Mouse (Mus musculus): ENCODE measurements around the gene Rftn1. TPM values are rescaled to one million over a fixed set of nuclear protein-coding genes. Genes with fewer than 3 reads are reported as not detected.

Gene Rftn1
- total RNA-seq, 2 experiments from 2014 or later = 11.4 to 16.9 TPM

GRCm38 (mm10) chr17:50184217-50185038 lies 6.0 kb downstream of the Rftn1 start:
- no peak overlapping the region for H3K4me3 ChIP-seq
- DNase-seq = peak; percentile 53
- intact Hi-C loops (cut with DNase I) = loop anchor here (5.0 kb wide), 3 partner anchors 37 to 117 kb away; no protein-coding TSS in a partner anchor
- H3K27ac ChIP-seq = no peak overlapping the region
- TF ChIP-seq CTCF (IDR thresholded peaks at IDR 0.05) = no peak

GRCm38 (mm10) chr17:50183300-50183699 lies 7.2 kb downstream of the Rftn1 start:
- no peak for TF ChIP-seq CTCF (IDR thresholded peaks at IDR 0.05)
- Histone ChIP-seq H3K4me3 (no peak overlapping the region), H3K27ac (no peak overlapping the region)
- intact Hi-C loops (cut with DNase I) = no loop called here
- no peak for DNase-seq

- DNase-seq = peak; percentile 64
Measured at GRCm38 (mm10) chr17:50182542-50182951, 7.9 kb downstream of the Rftn1 start.

GRCm38 (mm10) chr17:50180899-50181570 lies 9.4 kb downstream of the Rftn1 start:
- DNase-seq = no peak
- H3K27ac ChIP-seq = no peak overlapping the region
- no peak overlapping the region for H3K4me3 ChIP-seq
- intact Hi-C loops (cut with DNase I) = no loop called here
- no peak for TF ChIP-seq CTCF (IDR thresholded peaks at IDR 0.05)

More at GRCm38 (mm10) chr17:50182542-50182951, 7.9 kb downstream of the Rftn1 start:
- intact Hi-C loops (cut with DNase I) = no loop called here
- Histone ChIP-seq H3K27ac (peak overlapping the region; percentile 39; the same call in 1 of the 2 replicates), H3K4me3 (no peak overlapping the region)
- TF ChIP-seq CTCF (IDR thresholded peaks at IDR 0.05) = no peak

GRCm38 (mm10) chr17:50173776-50174175 lies 16.7 kb downstream of the Rftn1 start:
- Histone ChIP-seq H3K4me3 (no peak overlapping the region), H3K27ac (no peak overlapping the region)
- intact Hi-C loops (cut with DNase I) = no loop called here
- TF ChIP-seq CTCF (IDR thresholded peaks at IDR 0.05) = no peak
- no peak for DNase-seq

GRCm38 (mm10) chr17:50173368-50173767 lies 17.1 kb downstream of the Rftn1 start:
- intact Hi-C loops (cut with DNase I) = no loop called here
- no peak for TF ChIP-seq CTCF (IDR thresholded peaks at IDR 0.05)
- Histone ChIP-seq H3K27ac (no peak overlapping the region), H3K4me3 (no peak overlapping the region)
- DNase-seq = no peak

- Histone ChIP-seq H3K4me3 (no peak overlapping the region), H3K27ac (no peak overlapping the region)
- intact Hi-C loops (cut with DNase I) = no loop called here
- DNase-seq = no peak
- TF ChIP-seq CTCF (IDR thresholded peaks at IDR 0.05) = no peak
Measured at GRCm38 (mm10) chr17:50172795-50173194, 17.7 kb downstream of the Rftn1 start.

- DNase-seq = no peak
- intact Hi-C loops (cut with DNase I) = no loop called here
- Histone ChIP-seq H3K27ac (peak overlapping the region; percentile 20; the same call in 1 of the 2 replicates), H3K4me3 (no peak overlapping the region)
- TF ChIP-seq CTCF (IDR thresholded peaks at IDR 0.05) = no peak
Measured at GRCm38 (mm10) chr17:50170935-50171545, 19.4 kb downstream of the Rftn1 start.

GRCm38 (mm10) chr17:50169946-50170427 lies 20.5 kb downstream of the Rftn1 start:
- TF ChIP-seq CTCF (IDR thresholded peaks at IDR 0.05) = no peak
- Histone ChIP-seq H3K4me3 (no peak overlapping the region), H3K27ac (peak overlapping the region; percentile 50)
- peak; percentile 48 for DNase-seq
- intact Hi-C loops (cut with DNase I) = no loop called here

- intact Hi-C loops (cut with DNase I) = no loop called here
- DNase-seq = no peak
- Histone ChIP-seq H3K27ac (no peak overlapping the region), H3K4me3 (no peak overlapping the region)
- TF ChIP-seq CTCF (IDR thresholded peaks at IDR 0.05) = no peak
Measured at GRCm38 (mm10) chr17:50160904-50161805, 29.3 kb downstream of the Rftn1 start.

GRCm38 (mm10) chr17:50160357-50160756 lies 30.1 kb downstream of the Rftn1 start:
- Histone ChIP-seq H3K4me3 (no peak overlapping the region), H3K27ac (no peak overlapping the region)
- no peak for TF ChIP-seq CTCF (IDR thresholded peaks at IDR 0.05)
- intact Hi-C loops (cut with DNase I) = no loop called here
- DNase-seq = no peak

GRCm38 (mm10) chr17:50159816-50160215 lies 30.7 kb downstream of the Rftn1 start:
- no peak for TF ChIP-seq CTCF (IDR thresholded peaks at IDR 0.05)

More at GRCm38 (mm10) chr17:50159816-50160215, 30.7 kb downstream of the Rftn1 start:
- intact Hi-C loops (cut with DNase I) = no loop called here
- Histone ChIP-seq H3K4me3 (no peak overlapping the region), H3K27ac (no peak overlapping the region)
- no peak for DNase-seq
